Mouse (Mus musculus) kidney, adult 8-10 months (tissue): ENCODE data around the gene Ubc.
"Not testable (repeated sequence)": the region's sequence is repeated elsewhere in the genome, so short reads cannot be mapped to it uniquely, and the experiment has no call there.

Experiments
- DNase-seq, 2 experiments: peaks; one replicate each; pipeline ENCODE4 v3.0.0; 2022

Ubc gene

DNA sequence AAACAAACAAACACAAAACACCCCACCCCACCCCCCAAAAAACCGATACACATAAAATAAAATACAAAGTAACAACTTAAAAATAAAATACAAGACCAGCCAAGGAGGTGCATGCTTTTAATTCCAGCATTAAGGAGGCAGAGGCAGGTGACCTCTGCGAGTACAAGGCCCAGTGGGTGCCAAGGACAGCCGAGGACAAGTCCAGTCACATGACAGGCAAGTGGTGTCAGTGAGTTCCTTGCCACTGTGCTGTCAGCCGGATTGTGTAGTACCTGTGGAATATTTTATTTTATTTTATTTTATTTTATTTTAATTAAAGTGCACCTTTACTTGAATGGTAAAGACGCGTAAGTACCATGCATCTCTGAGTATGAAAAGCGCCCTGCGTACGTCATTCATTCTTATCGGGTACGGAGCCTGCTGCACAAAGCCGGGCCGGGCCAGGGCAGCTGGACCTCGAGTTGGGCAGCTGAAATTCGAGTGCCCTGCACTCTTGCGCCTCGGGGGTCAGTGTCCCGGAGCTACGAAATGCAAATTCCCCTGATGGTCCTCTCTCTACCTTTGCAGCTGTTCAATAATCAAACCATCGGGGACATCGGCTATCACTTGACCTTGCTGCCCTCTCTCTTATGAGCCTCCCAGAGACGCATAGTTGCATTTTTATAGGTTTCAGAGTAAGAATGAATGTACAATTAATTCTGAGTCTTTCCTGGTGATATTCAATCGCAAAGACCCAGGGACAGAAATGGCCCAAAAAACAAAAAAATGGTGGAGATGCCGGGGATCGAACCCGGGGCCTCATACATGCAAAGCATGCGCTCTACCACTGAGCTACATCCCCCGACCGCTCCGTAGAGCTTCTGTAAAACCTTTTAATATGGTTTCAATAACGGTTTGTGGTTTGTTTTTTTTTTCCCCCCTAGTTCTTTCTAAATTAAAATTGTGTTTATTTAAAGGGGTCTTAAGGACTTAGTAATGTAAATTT is 13.8 kb upstream of the Ubc start:
- DNase-seq: peak; percentile 81 to 83

DNA sequence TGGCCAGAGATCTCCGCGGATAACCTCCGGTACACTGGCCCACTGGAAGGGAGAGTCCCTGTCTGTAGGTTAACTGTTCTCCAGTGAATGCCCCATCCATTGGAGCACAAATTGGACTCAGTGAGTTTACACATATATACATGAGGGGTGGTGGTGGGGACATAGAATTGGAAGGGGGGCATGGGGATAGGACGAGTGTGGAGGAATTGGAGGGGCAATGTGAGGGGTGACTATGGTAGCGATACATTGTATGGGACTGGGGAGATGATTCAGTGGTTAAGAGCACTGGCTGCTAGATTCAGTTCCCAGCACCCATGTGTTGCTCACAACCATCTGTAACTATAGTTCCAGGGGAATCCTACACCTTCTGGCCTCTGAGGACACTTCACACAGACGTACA is 13.0 kb upstream of the Ubc start:
- no peak for DNase-seq

DNA sequence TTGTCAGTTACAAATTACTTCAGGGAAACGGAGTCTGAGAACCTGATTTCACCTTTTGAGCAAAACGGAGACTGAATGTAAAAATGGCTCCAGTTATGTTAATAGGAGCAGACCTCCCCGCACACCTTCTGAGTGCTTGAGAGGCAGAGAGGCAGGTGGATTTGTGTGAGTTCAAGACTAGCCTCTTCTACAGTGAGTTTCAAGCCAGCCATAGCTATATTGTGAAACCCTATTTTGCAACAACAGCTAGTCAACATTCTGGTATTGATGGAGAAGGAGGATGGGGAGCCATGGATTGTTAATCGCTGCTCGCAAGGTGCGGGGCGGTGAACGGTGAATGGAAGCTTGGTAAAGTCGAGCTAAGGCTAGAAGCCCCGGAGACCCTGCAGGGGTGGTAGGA is 12.5 kb upstream of the Ubc start:
- no peak for DNase-seq

DNA sequence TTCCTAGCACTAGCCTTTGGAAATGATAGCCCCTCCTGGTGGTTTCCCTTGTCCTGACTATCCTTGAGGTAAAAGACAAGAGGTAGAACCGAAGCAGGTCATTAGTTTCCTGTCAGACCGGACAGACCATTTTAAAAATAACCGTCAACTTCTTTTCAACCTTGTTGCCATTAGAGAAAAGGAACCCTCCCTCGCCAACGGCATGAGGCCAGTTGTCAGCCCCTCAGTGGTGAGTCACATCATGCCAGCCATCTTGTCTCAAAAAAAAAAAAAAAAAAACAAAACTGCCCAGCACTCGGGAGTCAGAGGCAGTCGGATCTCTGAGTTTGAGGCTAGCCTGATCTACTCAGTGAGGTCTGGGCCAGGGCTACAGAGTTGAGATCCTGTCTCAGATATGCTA is 10.9 kb upstream of the Ubc start:
- DNase-seq: no peak

DNA sequence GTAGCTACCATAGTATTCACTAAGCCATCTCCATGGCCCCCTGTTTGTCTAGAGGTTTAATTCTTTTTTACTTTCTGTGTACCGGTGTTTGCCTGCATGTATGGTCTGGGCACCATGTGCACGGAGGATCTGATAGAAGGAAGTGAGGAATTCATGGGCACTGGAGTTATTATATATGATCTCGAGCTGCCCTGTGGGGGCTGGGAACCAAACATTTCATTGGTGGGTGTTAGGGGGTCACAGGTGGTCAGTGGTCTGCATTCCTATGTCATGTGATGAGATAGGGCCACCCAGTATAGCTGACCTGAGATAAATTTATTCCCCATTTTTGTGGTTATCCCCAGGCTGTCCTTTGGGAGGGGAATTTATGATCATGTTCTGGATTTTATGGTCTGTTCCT is 5.0 kb upstream of the Ubc start:
- DNase-seq: no peak

DNA sequence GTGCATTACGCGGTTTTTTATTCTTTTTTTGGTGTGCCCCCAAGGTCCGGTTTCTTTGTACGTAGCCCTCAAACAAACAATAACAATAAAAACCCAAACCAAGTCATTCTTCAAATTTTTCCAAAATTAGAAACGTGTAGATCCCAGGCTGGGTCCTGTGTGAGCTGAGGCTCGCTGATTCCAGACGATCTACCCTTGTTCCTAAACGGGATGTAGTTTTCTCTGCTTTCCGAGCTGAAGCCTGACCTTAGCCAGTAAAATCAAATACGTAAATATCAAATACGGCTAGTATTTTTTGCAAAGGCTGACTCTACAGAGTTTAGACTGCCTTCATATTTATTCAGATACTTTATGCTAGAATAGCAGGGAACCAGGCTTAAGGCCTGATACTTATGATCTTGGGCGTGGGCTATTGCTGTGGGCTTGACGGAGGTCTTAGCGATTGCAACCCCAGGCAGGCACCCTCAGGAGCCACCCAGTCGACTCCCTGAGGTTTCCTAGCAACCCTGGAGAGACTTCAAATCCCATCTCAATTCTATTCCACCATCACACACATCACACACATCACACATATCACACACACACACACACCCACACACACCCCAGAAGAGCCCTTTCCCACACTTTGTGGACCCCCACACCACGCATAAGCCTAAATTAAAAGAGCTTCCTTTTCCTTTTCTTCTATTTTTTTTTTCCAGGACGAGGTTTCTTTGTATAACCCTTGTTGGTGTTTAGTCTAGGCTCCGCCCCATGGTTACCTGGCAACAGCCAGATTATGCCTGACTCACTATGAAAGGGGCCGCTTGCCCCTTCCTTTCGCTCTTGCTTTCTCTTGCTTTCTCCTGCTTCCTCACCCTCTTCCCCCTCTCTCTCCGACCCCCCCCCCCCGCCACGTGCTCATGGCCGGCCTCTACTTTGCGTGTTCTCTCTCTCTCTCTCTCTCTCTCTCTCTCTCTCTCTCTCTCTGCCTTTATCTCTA is 3.9 kb upstream of the Ubc start:
- peak; percentile 86 for DNase-seq

DNA sequence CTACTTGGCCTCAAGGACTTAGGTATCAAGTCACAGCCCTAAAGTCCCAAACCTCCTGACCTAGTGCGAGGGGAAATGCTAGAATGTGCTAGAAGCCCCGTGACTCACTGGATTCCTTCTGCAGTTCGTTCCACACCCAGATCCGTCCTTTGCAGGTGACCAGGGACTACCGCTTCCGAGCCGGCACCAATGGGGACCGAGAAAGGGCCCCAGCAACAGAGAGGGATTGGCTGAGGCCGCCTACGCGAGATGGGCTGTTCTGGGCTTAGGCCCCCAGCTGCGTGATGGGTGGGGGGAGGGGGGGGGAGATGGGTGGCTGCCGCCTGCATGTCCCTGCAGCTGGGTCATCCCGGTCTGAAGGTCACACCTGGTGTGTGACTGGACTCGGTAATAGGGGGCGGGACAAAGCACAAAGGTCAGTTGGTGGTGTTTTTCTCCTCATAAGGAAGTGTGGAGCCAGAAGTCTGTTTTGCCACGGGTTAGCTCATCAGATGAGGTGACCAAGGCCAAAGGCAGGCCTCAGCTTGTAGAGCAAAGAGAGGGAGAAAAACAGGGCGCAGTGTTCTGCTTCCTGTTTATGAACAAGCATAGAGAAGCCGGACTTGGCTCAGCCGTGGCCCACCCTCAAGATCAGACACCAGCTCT is 3.1 kb upstream of the Ubc start:
- peak; percentile 98 for DNase-seq

DNA sequence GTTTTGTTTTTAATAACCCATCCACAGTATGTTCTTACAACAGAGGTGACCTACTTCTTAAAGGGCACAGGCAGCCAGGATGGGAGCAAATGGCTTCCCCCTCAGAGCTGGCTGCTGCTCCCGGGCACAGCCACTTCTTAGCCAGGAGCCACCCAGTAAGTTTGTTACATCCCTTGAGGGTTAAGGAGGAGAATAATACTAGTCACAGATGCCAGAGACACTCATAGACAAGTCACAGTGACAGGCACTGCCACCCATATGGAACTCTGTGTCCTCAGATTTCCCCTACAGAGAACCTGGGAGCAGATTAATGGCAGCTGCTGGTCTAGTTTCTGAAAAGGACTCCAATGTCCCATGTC is 2.6 kb upstream of the Ubc start:
- DNase-seq: peak in 1 of 2 experiments; percentile 58

DNA sequence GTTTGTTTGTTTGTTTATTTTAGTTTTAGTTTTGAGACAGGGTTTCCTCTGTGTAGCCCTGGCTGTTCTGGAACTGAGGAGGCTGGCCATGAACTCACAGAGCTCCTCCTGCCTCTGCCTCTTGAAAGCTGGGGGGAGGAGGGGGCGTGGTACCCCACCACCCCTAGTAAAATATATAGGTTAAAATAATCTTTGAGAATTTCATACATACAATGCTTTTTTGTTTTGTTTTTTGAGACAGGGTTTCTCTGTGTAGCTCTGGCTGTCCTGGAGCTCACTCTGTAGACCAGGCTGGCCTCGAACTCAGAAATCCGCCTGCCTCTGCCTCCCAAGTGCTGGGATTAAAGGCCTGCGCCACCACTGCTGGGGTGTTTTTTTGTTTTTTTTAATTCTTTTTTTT is 2.2 kb upstream of the Ubc start:
- not testable (repeated sequence) for DNase-seq

DNA sequence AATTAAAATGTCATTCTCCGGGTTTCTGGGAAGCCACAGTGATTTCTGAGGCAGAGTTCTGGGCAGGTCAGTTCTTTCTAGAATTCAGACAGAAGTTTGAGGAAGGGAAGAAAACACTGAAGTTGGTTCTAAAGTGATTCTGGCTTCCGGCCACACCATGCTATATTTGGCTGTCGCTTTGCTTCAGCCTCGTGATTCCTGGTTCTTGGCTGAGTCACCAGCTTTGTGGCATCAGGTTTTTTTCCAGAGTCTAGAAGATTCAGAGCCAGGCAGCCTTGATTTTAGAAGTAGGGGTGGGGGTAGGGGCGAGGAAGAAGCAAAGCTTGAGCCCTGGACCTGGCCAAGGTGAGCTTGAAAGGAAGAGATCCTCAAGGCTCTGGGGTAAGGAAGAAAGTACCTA is 1.6 kb upstream of the Ubc start:
- peak; percentile 86 to 89 for DNase-seq

DNA sequence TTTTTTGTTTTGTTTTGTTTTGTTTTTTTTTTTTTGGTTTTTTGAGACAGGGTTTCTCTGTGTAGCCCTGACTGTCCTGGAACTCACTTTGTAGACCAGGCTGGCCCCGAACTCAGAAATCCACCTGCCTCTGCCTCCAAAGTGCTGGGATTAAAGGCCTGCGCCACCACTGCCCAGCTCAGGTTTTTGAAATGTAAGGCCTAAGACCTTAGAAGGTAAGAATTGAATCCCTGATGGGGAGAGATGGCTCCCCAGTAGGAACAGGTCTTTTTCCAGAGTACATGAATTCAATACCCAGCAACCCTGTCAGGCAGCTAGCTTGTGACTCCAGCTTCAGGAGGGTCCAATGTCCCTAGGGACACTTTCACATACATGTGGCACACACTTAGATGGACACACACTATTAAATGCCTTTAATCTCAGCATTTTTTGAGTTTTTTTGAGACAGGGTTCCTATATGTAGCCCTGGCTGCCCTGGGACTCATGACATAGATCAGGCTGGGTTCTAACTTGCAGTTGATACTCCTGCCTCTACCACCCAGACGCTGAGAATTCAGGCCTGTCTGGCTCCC is 990 bp upstream of the Ubc start:
- DNase-seq: no peak

DNA sequence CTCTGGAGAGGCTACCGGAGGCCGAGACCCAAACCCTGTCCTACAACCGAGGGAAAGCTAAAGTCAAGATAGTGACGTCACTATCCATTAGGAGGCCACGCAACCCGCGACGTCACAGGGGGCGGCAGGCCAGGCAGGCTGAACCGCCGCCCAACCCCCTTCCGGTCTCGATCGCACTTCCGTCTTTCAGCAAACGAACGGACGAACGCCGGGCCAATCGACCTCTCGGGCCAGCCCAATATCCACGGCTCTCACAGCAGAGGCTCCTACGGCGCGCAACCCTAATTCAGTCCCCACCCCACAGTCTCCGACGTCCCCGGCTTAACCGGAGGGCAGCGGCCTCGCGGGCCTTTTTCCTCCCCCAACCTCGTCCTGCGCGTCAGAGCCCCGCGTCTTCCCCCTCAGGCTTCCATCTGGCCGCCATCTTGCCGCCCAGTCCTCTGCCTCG is 847 bp downstream of the Ubc start, which contains the start of gene Gm10382:
Gene Gm10382 (plus strand): TSS at position 192 of the 448 bp plus-strand sequence.
- DNase-seq: peak; percentile 81 to 87

DNA sequence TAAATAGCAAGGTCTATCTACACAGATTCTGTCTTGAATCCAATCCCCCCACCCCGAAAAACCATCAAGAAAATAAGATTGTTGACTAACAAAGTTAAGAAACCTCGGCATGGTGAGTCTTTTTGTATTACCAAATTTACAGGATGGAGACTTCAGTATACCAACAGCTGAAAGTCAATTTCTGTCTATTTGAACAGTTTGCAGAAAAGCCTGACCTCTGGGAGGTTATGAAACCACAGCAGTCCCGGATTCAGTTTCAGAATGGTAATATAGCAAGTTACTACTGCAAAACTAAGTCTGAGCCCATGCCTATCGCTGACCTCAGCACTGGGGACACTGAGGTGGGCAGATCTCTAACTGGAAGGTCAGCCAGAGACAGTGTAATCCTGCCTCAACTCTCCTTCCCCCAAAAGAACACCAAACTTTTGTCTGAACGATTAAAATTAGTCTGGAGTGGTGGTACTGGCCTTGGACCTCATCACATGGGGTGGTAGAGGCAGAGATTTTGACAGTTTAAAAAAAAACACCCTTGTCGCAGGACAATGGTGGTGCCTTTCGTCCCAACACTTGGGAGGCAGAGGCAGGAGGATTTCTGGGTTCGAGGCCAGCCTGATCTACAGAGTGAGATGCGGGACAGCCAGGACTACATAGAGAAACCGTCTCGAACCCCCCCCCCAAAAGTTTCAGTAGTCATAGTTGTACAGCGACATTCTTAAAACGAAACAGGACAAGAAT is 1.5 kb downstream of the Ubc start:
- DNase-seq: no peak

DNA sequence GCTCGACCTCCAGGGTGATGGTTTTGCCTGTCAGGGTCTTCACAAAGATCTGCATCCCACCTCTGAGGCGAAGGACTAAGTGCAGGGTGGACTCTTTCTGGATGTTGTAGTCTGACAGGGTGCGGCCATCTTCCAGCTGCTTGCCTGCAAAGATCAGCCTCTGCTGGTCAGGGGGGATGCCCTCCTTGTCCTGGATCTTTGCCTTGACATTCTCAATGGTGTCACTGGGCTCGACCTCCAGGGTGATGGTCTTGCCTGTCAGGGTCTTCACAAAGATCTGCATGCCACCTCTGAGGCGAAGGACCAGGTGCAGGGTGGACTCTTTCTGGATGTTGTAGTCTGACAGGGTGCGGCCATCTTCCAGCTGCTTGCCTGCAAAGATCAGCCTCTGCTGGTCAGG is 2.7 kb downstream of the Ubc start:
- not testable (repeated sequence) for DNase-seq

DNA sequence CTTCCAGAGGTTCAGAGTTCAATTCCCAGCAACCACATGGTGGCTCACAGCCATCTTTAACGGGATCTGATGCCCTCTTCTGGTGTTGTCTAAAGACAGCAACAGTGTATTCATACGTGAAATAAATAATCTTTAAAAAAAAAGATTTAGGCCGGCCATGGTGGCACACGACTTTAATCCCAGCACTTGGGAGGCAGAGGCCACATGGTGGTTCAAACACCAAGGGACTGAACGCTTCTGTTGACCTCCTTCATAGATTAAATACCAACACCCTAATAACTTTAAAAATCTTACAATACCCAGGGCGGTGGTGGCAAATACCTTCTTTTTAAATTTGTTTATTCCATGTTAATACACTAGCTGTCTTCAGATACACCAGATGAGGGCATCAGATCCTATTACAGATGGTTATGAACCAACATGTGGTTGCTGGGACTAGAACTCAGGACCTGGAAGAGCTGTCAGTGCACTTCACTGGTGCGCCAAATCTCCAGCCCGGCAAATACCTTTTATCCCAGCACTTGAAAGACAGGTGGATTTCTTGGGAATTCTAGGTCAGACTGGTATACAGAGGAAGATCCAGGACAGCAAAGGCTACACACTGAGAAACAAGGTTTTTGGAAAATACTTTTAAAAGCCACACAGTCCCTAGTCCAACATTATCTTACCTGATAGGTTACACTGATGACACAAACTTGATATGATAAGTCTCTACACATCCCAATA is 4.6 kb downstream of the Ubc start:
- DNase-seq: no peak

DNA sequence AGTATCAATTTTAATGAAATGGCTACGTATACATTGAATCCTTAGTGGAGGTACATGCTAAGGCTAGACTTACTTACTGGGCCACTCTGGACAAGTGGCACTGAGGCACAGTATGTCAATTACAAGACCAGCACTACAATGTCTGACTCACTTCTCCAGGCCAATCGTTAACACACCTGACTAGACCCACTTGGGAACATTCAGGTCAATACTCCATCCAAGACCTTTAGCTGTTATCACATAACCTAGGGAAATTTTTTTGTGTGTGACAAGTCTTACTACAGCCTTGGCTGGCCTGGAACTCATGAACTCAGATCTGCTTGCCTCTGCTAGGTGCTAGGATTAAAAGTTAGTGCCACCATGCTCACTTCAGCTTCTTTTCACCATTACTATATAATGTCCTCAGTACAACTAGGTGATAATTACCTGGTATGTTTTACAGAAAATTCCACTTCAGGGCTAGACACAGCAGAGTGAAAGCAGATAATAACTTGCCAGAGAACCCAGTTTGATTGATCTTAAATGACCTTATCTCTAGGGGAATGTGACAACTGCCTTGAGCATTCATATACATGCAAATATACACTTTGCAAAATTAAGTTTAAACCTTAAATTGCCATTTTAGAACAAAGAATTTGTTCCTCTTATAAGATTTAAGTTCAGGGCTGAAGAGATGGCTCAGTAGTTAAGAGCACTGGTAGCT is 5.3 kb downstream of the Ubc start:
- no peak for DNase-seq

DNA sequence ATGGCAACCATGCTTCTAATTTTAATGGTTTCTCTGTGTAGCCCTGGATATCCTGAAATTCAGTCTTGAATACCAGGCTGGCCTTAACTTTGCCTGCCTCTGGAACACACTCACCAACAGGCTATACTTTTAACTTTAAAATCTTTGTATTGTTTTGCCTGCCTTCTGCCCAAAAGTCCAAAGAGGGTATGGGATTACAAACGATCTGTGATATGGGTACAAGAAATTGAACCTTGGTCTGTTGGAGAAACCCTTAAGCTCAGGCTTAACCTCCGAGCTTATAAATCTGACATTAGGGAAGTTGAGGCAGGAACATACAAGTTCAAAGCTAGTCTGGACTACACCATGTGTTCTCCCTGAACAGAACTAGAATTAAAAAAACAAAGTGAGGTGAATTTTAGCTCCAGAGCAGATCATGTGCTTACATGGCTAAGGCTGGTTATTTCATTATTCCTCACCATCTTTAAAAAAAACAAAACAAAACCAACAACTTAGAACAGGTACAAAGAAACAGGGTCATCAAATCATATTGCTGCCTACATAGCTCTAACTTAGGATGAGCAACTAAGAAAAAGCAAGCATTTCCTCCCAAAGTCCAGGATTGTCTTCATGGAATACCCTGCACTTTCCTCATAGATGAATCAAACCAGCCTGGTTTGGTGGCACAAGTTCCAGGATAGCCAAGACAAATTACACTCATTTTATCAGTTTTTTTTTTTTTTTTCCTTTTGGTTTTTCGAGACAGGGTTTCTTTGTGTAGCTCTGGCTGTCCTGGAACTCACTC is 6.2 kb downstream of the Ubc start:
- no peak for DNase-seq

DNA sequence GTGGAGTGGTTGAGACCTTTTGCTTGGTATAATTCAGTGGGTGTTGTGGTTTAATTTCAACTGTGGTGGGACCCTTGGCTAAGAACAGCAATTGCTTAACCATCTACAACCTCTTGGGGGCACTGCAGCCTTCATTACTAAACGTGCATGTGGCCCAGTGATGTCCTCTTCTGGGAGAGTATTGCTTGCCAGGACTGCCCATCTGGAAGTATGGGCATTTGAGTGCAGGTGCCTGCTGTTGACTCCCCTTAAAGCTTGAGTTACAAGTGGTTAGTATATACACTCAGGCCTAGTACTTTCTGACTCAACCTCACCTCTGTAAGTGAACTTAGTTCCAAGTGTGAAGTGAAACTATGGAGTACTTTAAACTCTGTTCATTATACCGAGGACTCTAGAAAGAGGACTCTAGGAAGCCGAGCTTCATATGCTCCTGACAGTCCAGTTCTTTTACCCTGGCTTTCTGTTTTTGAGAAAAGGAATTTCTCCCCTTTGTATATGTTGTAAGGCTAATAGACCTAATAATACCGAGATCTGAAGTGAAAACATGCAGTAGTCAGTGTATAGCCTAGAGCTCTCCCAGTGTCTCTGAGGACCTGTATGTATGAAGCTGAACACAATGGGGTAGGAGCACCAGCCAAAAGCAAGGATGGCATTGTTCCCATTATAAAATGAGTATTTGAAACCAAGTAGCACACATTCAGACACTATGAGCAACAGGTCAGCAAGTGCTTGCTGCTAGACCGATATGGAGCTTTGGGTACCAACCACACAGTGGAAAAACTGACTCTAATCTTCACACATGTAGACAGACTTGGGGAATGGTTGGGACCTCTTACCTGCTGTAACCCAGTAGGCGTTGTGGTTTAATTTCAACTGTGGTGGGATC is 7.1 kb downstream of the Ubc start:
- peak in 1 of 2 experiments; percentile 75 for DNase-seq
